ENCODE assay signal across 9 mouse cellular contexts in the genomic region with DNA sequence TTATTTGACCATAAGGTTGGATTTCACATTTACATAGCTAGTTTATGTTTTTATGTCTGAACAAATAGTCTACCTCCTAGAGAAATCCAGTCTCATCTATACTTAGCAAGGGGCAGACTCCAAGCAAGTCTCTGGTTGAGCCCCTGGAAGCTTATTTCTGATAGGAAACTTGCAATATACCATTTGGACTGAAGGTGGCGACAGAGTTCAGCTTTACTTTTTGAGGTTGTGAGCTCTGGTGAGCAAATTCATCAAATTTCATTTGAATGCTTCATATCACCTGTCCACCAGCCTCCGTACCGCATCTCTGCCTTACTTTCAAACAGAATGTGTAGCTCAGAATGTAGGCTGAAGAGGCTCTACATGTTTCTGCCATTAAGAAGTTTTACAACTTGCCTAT. TPM values are rescaled to one million over a fixed set of nuclear protein-coding genes. Genes with fewer than 3 reads are reported as not detected.
DNase-seq lines count a peak whose midpoint lies in the region; ATAC-seq and TF ChIP-seq lines count a peak whose summit lies in the region.
"Had no signal": no experiment of that assay in that cellular context is flagged by ENCODE, and none has a peak within 500 bp of the region (broad histone marks: within the 10 kb centered on the region; RNA-seq: fewer than 3 reads in every experiment).

No protein-coding gene starts in this region.

- no peaks in the 10 kb centered on the region for H3K9me3 ChIP-seq in heart, postnatal 0 days (replicated peaks; ENCODE audit: control insufficient read depth, low read length)
- no peaks in the 10 kb centered on the region for H3K9me3 ChIP-seq in heart, embryonic 11.5 days (replicated peaks; ENCODE audit: control insufficient read depth, low read length)
- no peaks in the 10 kb centered on the region for H3K9me3 ChIP-seq in E14TG2a.4 (ENCODE audit: low read length)
- H3K9me3 ChIP-seq: embryonic facial prominence, embryonic 15.5 days had no signal

- intact Hi-C loops in left cerebral cortex, postnatal 14 days (cut with DNase I) = loop anchor here (2.0 to 5.0 kb wide), 2 partner anchors 110 to 272 kb away; no protein-coding TSS in a partner anchor

- no peaks in the 10 kb centered on the region for H3K36me3 ChIP-seq in heart, postnatal 0 days (replicated peaks; ENCODE audit: control insufficient read depth, insufficient read depth, low read length)
- no peaks in the 10 kb centered on the region for H3K36me3 ChIP-seq in heart, embryonic 11.5 days (ENCODE audit: control insufficient read depth, insufficient read depth, low read length)
- no peaks in the 10 kb centered on the region for H3K36me3 ChIP-seq in E14TG2a.4 (ENCODE audit: insufficient read depth, low read length)
- H3K36me3 ChIP-seq: embryonic facial prominence, embryonic 15.5 days had no signal

- peak; percentile 80 for TF ChIP-seq CTCF in heart, postnatal 0 days (IDR thresholded peaks at IDR 0.05; ENCODE audit: low read depth)
- TF ChIP-seq CTCF in E14TG2a.4 (conservative IDR thresholded peaks at IDR 0.05; ENCODE audit: low read length) = peak; percentile 83

- 4% methylated on average over 3 of the region's 3 CpGs for WGBS in heart, postnatal 0 days
- WGBS in heart, embryonic 11.5 days (ENCODE audit: insufficient replicate concordance) = 10% methylated on average over 3 of the region's 3 CpGs

- H3K4me2 ChIP-seq in heart, postnatal 0 days (ENCODE audit: low read depth, low read length) = no peak overlapping the region
- no peak overlapping the region for H3K4me2 ChIP-seq in heart, embryonic 11.5 days
- H3K4me2 ChIP-seq: embryonic facial prominence, embryonic 15.5 days had no signal

- no peak for ATAC-seq in heart, postnatal 0 days (ENCODE audit: insufficient read depth, low read depth)
- ATAC-seq in heart, embryonic 11.5 days (replicated peaks; ENCODE audit: insufficient number of reproducible peaks, low FRiP score, low TSS enrichment) = no peak
- peak; percentile 65 for ATAC-seq in frontal cortex, adult (ENCODE audit: low TSS enrichment)

- TF ChIP-seq EP300 in heart, postnatal 0 days (IDR thresholded peaks at IDR 0.05; ENCODE audit: low read depth) = no peak

- no peak for DNase-seq in heart, postnatal 0 days (ENCODE audit: low spot score)
- peak; percentile 37 for DNase-seq in brain, embryonic 18.5 days (ENCODE audit: low read depth, low spot score)
- peak; percentile 46 to 74 for DNase-seq in left cerebral cortex, postnatal 14 days (ENCODE audit: low spot score in 2 of 2)
- DNase-seq in naive thymus-derived CD4-positive, alpha-beta T cell, adult 2 months (ENCODE audit: low read depth) = peak; percentile 74
- peak; percentile 47 for DNase-seq in thymus, postnatal 4 days

- no peaks in the 10 kb centered on the region for H3K27me3 ChIP-seq in heart, postnatal 0 days (ENCODE audit: control insufficient read depth, insufficient read depth, low read length)
- no peaks in the 10 kb centered on the region for H3K27me3 ChIP-seq in heart, embryonic 11.5 days (ENCODE audit: control insufficient read depth, insufficient read depth, low read length)
- no peaks in the 10 kb centered on the region for H3K27me3 ChIP-seq in E14TG2a.4 (ENCODE audit: insufficient read depth, low read length)
- H3K27me3 ChIP-seq: embryonic facial prominence, embryonic 15.5 days had no signal

- no peak overlapping the region for H3K4me3 ChIP-seq in heart, postnatal 0 days (ENCODE audit: low read depth, low read length)
- no peak overlapping the region for H3K4me3 ChIP-seq in heart, embryonic 11.5 days (ENCODE audit: low read depth, low read length)
- H3K4me3 ChIP-seq in E14TG2a.4 (replicated peaks; ENCODE audit: low read length) = no peak overlapping the region
- H3K4me3 ChIP-seq: embryonic facial prominence, embryonic 15.5 days had no signal

- no peak overlapping the region for H3K9ac ChIP-seq in heart, postnatal 0 days (replicated peaks; ENCODE audit: low read depth, low read length)
- no peak overlapping the region for H3K9ac ChIP-seq in heart, embryonic 11.5 days (ENCODE audit: low read depth, low read length)
- H3K9ac ChIP-seq: embryonic facial prominence, embryonic 15.5 days had no signal

- H3K4me1 ChIP-seq in heart, postnatal 0 days (ENCODE audit: control insufficient read depth, insufficient read depth) = no peaks in the 10 kb centered on the region
- H3K4me1 ChIP-seq in heart, embryonic 11.5 days (ENCODE audit: control insufficient read depth, insufficient read depth, low read length) = no peaks in the 10 kb centered on the region
- peaks cover 5% of the 10 kb centered on the region for H3K4me1 ChIP-seq in E14TG2a.4 (replicated peaks; ENCODE audit: low read depth, low read length)
- H3K4me1 ChIP-seq: embryonic facial prominence, embryonic 15.5 days had no signal

- no peak overlapping the region for H3K27ac ChIP-seq in heart, postnatal 0 days (ENCODE audit: low read depth)
- no peak overlapping the region for H3K27ac ChIP-seq in heart, embryonic 11.5 days (ENCODE audit: low read depth, low read length)
- H3K27ac ChIP-seq: embryonic facial prominence, embryonic 15.5 days had no signal

RNA-seq across cellular contexts. Expression of gene Il1f10, which starts 5.8 kb away (rescaled TPM):
- not detected in 2 replicates for total RNA-seq in heart, postnatal 0 days (2014; rRNA removed; ENCODE audit: low replicate concordance)
- not detected in 2 replicates for polyA plus RNA-seq in heart, postnatal 0 days (2015; fragmentation: Nextera tagmentation; extraction: Ambion mirVana)
- polyA plus RNA-seq in heart, embryonic 11.5 days (2014; fragmentation: Nextera tagmentation; extraction: Ambion mirVana) = not detected in 2 replicates
- total RNA-seq in left cerebral cortex, postnatal 14 days (2021) = not detected

RNA-seq across cellular contexts. Expression of gene Il1f5, which starts 20.1 kb away (rescaled TPM):
- not detected in 2 replicates for total RNA-seq in heart, postnatal 0 days (2014; rRNA removed; ENCODE audit: low replicate concordance)
- not detected in 2 replicates for polyA plus RNA-seq in heart, postnatal 0 days (2015; fragmentation: Nextera tagmentation; extraction: Ambion mirVana)
- polyA plus RNA-seq in heart, embryonic 11.5 days (2014; fragmentation: Nextera tagmentation; extraction: Ambion mirVana) = not detected in 2 replicates
- total RNA-seq in left cerebral cortex, postnatal 14 days (2021) = under 1 TPM in 1 of 2 experiments, not detected in 1; 0.49 TPM

RNA-seq across cellular contexts. Expression of gene Il1rn, which starts 39.8 kb away (rescaled TPM):
- total RNA-seq in heart, postnatal 0 days (2014; rRNA removed; ENCODE audit: low replicate concordance) = 0.08 and 0.46 TPM in 2 replicates
- polyA plus RNA-seq in heart, postnatal 0 days (2015; fragmentation: Nextera tagmentation; extraction: Ambion mirVana) = 0.19 and 0.51 TPM in 2 replicates
- not detected in 2 replicates for polyA plus RNA-seq in heart, embryonic 11.5 days (2014; fragmentation: Nextera tagmentation; extraction: Ambion mirVana)
- not detected for total RNA-seq in left cerebral cortex, postnatal 14 days (2021)
